Mouse (Mus musculus): ENCODE measurements at regions not wholly inside any gene's neighbourhood (a gene's known extent, or its start where the extent isn't known, plus 50 kb on each side); places are given as distances from the start of the nearest gene placed in this dataset.

- DNase-seq (ENCODE audit: low read depth, low spot score), result no peak
Observed at GRCm38 (mm10) chr19:21077771-21078548, 124.0 kb upstream of the Tmc1 start.

DNA sequence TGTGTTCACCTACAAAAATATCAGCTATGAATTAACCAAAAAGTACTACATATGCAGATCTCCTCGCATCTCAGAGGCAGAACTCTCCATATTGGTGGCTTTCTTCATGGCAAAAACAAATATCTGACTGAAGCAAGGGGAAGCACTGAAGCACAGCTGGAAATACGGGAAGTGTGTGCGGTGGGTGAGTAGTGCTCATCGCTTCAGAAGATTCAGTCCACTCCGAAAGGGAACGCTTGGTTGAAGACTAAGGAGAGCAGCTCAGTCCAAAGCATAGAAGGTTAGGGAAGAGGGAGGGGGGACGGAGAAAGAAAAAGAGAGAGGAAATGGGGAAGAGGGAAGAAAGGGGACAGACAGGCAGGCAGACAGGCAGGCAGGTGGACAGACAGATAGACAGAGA, 114.4 kb upstream of the Tmc1 start:
- no peak for DNase-seq (ENCODE audit: low read depth, low spot score)

DNA sequence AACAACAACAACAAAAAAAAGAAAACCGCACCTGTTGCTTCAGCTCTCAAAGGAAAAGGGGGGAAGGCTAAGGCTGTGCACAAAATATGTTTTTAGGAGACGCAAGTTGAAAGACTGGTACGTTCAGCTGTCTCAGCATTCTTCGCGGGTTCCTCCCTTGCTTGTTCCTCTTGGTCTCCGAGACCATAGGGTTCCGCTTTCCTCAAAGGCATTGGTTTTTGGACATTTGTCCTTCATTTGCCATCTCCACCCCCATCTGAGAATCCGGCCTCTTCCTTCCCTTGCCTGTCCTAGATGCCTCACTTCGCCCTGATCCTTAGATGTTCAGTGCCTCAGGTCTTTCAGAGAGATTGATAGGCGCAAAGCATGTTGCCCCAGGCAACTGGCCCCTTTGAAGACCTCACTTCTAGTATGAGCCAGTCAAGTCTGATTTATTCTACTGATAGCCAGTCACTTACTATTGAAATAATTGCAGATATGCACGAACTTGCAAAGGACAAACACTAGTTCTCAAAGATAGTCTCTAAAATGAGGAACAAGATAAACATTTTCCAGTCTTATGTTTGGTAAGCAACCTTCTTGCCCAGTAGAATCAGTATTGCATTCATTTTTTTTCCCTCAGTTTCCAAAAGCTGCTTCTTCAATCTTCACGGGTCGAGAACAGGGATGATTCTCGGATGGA, 112.6 kb upstream of the Tmc1 start:
- DNase-seq (ENCODE audit: low read depth, low spot score), result peak; percentile 10

- DNase-seq (ENCODE audit: low read depth, low spot score), result no peak
Observed at GRCm38 (mm10) chr19:21064902-21065301, 110.9 kb upstream of the Tmc1 start.

GRCm38 (mm10) chr19:21053597-21054544, 99.9 kb upstream of the Tmc1 start:
- DNase-seq (ENCODE audit: low read depth, low spot score), result peak; percentile 14

- DNase-seq (ENCODE audit: low read depth, low spot score), result no peak
Observed at GRCm38 (mm10) chr19:21052771-21053170, 98.8 kb upstream of the Tmc1 start.

DNA sequence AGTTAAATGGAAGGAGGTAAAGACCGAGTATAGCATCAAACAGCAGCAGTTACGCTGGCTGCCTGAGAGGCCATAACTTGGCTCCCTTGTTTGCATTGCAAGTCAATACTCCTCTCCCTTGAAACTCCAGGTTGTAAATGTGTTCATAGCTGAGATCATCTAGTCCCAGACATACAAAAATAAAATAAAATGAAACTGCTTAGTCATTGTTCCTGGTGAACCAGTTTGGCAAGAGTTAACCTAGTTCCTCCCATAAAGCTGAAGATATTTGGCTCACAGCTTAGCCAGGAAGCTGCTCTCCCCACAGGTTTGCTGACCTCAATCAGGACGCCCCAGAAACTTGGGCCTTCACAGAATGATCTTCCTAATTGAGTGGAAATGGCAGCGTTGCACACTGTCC, 97.9 kb upstream of the Tmc1 start:
- DNase-seq (ENCODE audit: low read depth, low spot score), result no peak

DNA sequence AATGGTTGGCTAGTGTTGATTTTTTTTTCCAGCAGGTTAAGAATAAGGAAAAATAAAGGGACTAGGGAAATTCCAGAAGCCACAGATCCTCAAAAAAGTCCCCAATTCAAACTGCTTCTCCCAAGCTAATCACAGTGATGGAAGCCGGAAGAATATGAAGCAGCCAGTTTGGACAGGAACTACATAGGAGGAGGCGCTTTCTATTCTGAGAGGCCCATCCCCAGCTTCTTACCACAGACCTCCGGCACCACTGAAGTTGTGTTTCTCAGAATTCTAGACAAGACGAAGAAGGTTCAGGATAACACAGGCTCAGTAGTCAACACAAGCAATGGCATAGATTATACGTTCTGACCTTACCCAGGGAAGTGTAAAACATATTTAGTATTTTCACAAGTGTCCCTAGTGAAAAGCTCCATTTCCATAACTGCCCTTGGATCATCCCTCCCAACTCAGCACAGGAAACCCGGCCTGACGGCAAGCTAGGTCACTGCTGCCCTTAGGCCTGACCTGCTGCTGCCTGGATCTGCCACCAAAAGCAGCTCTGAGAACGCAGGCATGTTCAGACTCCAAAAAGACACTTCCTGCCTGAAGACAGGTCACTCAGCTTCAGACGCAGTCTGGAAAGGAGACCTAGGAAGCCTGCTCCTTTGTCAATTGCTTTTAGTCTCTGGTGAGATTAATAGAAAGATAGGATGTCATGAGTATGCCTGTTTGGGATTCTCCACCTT, 97.2 kb upstream of the Tmc1 start:
- DNase-seq (ENCODE audit: low read depth, low spot score), result no peak

DNA sequence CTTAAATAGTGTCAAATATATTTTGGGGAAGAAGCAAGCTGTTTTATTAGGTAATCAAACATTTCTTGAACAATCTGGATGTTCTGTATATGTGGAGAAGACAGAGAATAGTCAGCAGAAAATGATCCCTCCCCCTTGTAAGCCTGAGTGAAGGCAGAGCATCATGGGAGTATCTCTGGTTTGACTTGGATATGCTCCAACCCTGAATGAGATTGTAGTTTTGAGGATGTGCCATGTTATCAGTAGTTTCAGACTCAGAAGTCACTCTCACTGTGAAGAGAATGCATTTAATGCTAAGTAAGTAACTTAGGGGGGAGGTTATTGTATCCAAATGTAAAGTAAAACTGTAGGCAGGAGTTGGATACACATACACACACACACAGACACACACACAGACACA, 95.3 kb upstream of the Tmc1 start:
- no peak for DNase-seq (ENCODE audit: low read depth, low spot score)

DNA sequence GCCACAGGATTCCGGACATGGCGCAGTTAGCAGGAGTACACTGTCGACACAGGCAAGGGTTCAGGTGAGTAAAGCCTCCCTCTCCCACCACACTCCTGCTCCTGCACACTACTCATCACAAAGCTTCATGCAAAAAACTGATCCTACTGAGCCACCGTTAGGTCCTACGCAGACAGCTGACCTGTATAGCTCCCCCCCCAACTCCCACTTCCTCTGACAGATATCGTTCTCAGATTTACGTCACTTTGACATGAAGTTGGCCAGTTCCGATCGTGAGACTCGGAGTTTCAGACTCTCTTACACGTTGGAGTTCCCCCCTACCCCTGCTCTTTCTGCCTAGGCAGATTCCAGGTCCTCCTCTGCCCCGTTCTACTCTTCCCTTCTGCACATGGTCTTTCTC, 91.6 kb upstream of the Tmc1 start:
- no peak for DNase-seq (ENCODE audit: low read depth, low spot score)

GRCm38 (mm10) chr19:21043958-21044357, 90.0 kb upstream of the Tmc1 start:
- no peak for DNase-seq (ENCODE audit: low read depth, low spot score)

DNA sequence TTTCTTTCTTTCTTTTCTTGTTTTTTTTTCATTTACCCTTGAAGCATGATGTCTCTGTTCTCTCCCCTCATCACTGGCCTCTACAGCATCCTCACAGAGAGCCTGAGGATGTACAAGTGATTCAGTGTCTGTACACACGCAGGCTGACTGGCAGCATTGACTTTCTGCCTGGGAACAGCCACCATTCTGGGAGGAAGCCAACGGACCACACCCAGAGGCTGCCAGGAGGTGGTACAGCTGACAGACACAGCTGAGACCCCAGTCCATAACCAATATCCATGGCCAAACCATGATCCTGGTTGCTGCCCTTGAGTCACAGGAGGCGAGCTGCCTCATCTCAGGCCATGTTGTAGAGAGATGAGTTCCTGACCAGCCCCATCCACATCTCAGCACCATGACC, 88.5 kb upstream of the Tmc1 start:
- DNase-seq (ENCODE audit: low read depth, low spot score), result no peak

GRCm38 (mm10) chr19:21037448-21038077, 83.6 kb upstream of the Tmc1 start:
- DNase-seq (ENCODE audit: low read depth, low spot score), result peak; percentile 62

DNA sequence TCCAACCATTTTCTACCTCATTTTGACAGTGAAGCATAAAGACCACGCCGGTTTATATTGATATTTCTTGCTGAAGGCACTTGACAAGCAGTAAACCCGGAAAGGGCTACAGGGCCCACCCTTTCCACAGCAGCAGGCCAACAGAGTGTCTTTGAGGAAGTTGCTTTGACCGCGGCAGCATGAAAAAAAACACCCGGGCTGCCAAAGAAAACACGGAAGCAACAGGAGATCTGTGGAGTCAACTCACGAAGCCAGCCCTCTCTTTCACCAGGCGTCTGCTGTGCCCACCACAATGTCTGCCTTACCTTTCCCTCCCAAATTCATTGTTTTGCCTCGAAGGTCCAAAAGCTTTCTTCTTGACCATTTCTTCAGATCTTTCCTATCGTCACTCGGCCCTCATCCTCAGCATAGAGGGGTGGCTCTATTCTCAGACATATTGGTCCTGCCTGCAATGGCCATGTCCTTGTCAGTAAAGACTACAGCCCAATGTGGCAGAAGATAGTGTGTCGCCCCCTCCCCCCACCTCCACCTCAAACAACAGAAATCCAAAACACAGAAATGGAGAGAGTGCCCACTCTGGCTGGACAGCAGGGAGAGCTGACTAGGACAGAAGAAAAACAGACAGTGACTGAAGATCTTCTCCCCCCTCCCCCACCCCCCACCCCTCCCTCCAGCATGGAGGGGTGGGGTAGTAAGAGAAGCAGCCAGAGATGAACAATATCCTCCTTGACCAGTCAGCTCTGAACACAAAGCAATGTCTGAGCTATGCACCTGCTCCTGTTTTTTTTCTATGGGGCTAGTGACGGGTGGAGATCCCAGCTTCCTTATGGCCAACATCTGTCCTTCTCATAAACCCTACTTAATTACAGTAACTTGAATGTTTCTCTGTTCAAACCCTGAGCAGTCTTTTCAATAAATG, 82.8 kb upstream of the Tmc1 start:
- peak; percentile 17 for DNase-seq (ENCODE audit: low read depth, low spot score)

- DNase-seq (ENCODE audit: low read depth, low spot score), result no peak
Observed at GRCm38 (mm10) chr19:21035505-21035904, 81.5 kb upstream of the Tmc1 start.

DNA sequence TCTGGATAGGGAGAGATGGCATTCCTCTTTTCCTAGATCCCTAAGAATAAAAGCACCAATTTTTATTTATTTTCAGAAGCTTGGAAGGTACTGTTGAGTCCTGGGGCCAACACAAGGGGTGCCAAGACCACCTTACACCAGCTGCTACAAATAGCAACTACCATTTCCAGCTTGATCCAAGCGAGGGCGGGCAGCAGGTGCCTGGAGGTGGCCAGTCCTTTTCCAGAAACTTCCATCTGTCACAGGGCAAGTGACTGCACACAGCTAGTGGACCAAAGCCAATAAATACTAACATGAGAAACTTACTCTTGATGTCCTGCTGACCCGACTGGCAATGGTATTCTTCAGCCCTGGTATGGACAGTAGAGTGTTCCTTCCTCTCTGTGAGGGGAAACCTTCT, 80.0 kb upstream of the Tmc1 start:
- DNase-seq (ENCODE audit: low read depth, low spot score), result no peak

DNA sequence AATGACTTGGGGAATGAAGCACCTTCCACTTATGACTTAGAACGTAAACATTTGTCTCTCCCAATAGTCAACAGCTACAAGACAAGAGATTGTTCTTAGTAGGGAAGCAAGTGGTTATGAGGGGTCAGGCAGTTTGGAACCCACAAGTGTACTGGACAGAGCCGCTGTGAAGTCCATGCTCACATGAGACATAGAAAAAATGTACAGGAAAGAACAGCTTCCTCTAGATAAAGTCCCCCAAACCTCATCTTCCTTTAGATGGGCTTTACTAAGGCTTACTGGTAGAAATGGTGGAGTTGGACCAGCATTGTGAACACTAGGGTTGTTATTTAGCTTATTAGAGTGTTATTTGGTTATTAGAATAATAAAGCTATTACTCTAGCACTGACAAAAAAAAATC, 78.6 kb upstream of the Tmc1 start:
- no peak for DNase-seq (ENCODE audit: low read depth, low spot score)

DNA sequence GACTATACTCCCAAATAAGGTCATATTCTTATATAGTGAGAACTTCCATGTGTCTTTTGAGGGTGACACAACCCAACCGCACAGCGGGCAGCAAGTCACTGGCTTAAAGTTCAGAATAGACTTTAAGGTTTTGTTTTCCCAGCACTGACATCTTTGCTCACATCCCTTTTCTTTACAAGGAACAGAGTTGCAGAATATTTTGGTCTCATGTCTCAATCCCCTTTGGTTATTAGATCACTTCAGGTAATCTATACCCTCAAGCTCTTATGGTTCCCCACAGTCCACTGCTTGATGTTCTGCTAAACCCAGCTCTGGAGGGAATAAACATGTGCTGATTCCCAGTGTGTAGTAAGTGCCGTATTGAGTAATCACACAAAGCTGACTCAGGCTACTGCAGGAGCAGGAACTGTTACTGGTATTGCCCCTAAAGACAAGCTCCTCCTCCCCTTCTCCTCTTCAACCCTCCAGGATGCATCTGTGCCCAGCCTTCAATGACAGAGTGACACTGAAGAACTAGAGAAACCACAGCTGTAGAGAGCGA, 77.8 kb upstream of the Tmc1 start:
- DNase-seq (ENCODE audit: low read depth, low spot score), result no peak

GRCm38 (mm10) chr19:21030971-21031370, 77.0 kb upstream of the Tmc1 start:
- DNase-seq (ENCODE audit: low read depth, low spot score), result no peak

DNA sequence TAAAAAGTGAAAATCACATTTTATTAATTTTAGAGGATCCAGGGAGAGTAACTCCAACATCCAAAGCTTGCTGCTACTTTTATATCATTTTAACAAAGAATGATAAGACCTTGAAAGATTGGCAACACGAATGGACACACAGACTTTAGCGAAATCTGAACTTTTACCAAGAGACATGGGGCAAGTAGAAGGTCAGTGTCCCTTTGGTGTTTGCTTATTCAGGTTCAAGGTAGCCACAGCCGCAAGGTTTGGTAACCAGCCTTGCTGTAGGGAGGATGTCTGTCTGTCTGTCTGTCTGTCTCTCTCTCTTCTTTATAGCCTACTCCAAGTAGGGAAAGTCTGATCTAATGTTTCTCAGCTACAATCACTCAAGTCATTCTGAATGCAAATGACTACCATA, 75.0 kb upstream of the Tmc1 start:
- DNase-seq (ENCODE audit: low read depth, low spot score), result no peak

Measured in R1 (cell line).